Mouse (Mus musculus): ENCODE data around the gene S100a7a. TPM values are rescaled to one million over a fixed set of nuclear protein-coding genes. Genes with fewer than 3 reads are reported as not detected.

The S100a7a gene
- polyA plus RNA-seq, 1 experiment from 2014 or later: 0.38 TPM

Other genes starting within 250 kb of the S100a7a start
- 14.5 and 15.7 TPM in 2 replicates for gene Ints3, start 220.4 kb upstream of the S100a7a start, polyA plus RNA-seq (2015; fragmentation: Nextera tagmentation; extraction: Ambion mirVana)
- gene Npr1, start 188.2 kb upstream of the S100a7a start, polyA plus RNA-seq (2015; fragmentation: Nextera tagmentation; extraction: Ambion mirVana): 2.5 and 2.6 TPM in 2 replicates
- 137 and 146 TPM in 2 replicates for gene Ilf2, start 177.9 kb upstream of the S100a7a start, polyA plus RNA-seq (2015; fragmentation: Nextera tagmentation; extraction: Ambion mirVana)
- 61.9 and 65.5 TPM in 2 replicates for gene Snapin, start 163.0 kb upstream of the S100a7a start, polyA plus RNA-seq (2015; fragmentation: Nextera tagmentation; extraction: Ambion mirVana)
- gene Chtop, start 144.5 kb upstream of the S100a7a start, polyA plus RNA-seq (2015; fragmentation: Nextera tagmentation; extraction: Ambion mirVana): 162 and 169 TPM in 2 replicates
- gene S100a1, start 139.6 kb upstream of the S100a7a start, polyA plus RNA-seq (2015; fragmentation: Nextera tagmentation; extraction: Ambion mirVana): 46.7 and 50.4 TPM in 2 replicates
- gene S100a13, start 139.6 kb upstream of the S100a7a start, polyA plus RNA-seq (2015; fragmentation: Nextera tagmentation; extraction: Ambion mirVana): 146 and 154 TPM in 2 replicates
- 43.5 and 47.3 TPM in 2 replicates for gene S100a14, start 127.2 kb upstream of the S100a7a start, polyA plus RNA-seq (2015; fragmentation: Nextera tagmentation; extraction: Ambion mirVana)
- 136 and 139 TPM in 2 replicates for gene S100a16, start 116.8 kb upstream of the S100a7a start, polyA plus RNA-seq (2015; fragmentation: Nextera tagmentation; extraction: Ambion mirVana)
- gene S100a3, start 93.4 kb upstream of the S100a7a start, polyA plus RNA-seq (2015; fragmentation: Nextera tagmentation; extraction: Ambion mirVana): 9.9 and 11.5 TPM in 2 replicates
- 1.2 and 1.5 TPM in 2 replicates for gene S100a2, start 63.8 kb upstream of the S100a7a start, polyA plus RNA-seq (2015; fragmentation: Nextera tagmentation; extraction: Ambion mirVana)
- not detected in 2 replicates for gene Gm42674, start 52.1 kb upstream of the S100a7a start, polyA plus RNA-seq (2015; fragmentation: Nextera tagmentation; extraction: Ambion mirVana)
- gene S100a4, start 50.2 kb upstream of the S100a7a start, polyA plus RNA-seq (2015; fragmentation: Nextera tagmentation; extraction: Ambion mirVana): 88.5 and 88.9 TPM in 2 replicates
- gene S100a5, start 45.5 kb upstream of the S100a7a start, polyA plus RNA-seq (2015; fragmentation: Nextera tagmentation; extraction: Ambion mirVana): 0.51 and 1.2 TPM in 2 replicates
- gene S100a6, start 41.1 kb upstream of the S100a7a start, polyA plus RNA-seq (2015; fragmentation: Nextera tagmentation; extraction: Ambion mirVana): 164 and 165 TPM in 2 replicates
- gene S100a8, start 15.0 kb downstream of the S100a7a start, polyA plus RNA-seq (2015; fragmentation: Nextera tagmentation; extraction: Ambion mirVana): 77.0 and 115 TPM in 2 replicates
- 26.1 and 50.1 TPM in 2 replicates for gene S100a9, start 41.7 kb downstream of the S100a7a start, polyA plus RNA-seq (2015; fragmentation: Nextera tagmentation; extraction: Ambion mirVana)
- gene Pglyrp4, start 72.9 kb downstream of the S100a7a start, polyA plus RNA-seq (2015; fragmentation: Nextera tagmentation; extraction: Ambion mirVana): 0.13 and 0.16 TPM in 2 replicates
- gene Gm5849, start 123.9 kb downstream of the S100a7a start, polyA plus RNA-seq (2015; fragmentation: Nextera tagmentation; extraction: Ambion mirVana): not detected in 2 replicates